Mouse (Mus musculus): ENCODE measurements around the gene Hs6st3. TPM values are rescaled to one million over a fixed set of nuclear protein-coding genes. Genes with fewer than 3 reads are reported as not detected.

The Hs6st3 gene
- polyA plus RNA-seq, 1 experiment from 2014 or later: not detected

GRCm38 (mm10) chr14:119902486-119902885 lies 764.3 kb downstream of the Hs6st3 start:
- Histone ChIP-seq H3K4me3 (no peak overlapping the region), H3K36me3 (no peaks in the 10 kb centered on the region), H3K27me3 (replicated peaks) (no peaks in the 10 kb centered on the region), H3K4me2 (no peak overlapping the region), H3K27ac (no peak overlapping the region), H3K9ac (no peak overlapping the region), H3K4me1 (no peaks in the 10 kb centered on the region), H3K9me3 (replicated peaks) (no peaks in the 10 kb centered on the region)
- ATAC-seq: no peak

- Histone ChIP-seq H3K27ac (no peak overlapping the region), H3K9ac (no peak overlapping the region), H3K4me2 (no peak overlapping the region), H3K9me3 (replicated peaks) (no peaks in the 10 kb centered on the region), H3K27me3 (replicated peaks) (no peaks in the 10 kb centered on the region), H3K36me3 (no peaks in the 10 kb centered on the region), H3K4me1 (no peaks in the 10 kb centered on the region), H3K4me3 (no peak overlapping the region)
- 66% methylated on average over 13 of the region's 13 CpGs for WGBS (ENCODE audit: insufficient replicate concordance)
- no peak for ATAC-seq
Observed at GRCm38 (mm10) chr14:119908032-119908675, 770.0 kb downstream of the Hs6st3 start.

- no peak overlapping the region for H3K4me2 ChIP-seq
- no peaks in the 10 kb centered on the region for H3K36me3 ChIP-seq
- no peaks in the 10 kb centered on the region for H3K9me3 ChIP-seq (replicated peaks)
- H3K9ac ChIP-seq: no peak overlapping the region
- ATAC-seq: no peak
- WGBS (ENCODE audit: insufficient replicate concordance): 57% methylated on average over 6 of the region's 6 CpGs
- no peak overlapping the region for H3K27ac ChIP-seq
- no peaks in the 10 kb centered on the region for H3K4me1 ChIP-seq
- H3K27me3 ChIP-seq (replicated peaks): no peaks in the 10 kb centered on the region
- no peak overlapping the region for H3K4me3 ChIP-seq
Observed at GRCm38 (mm10) chr14:119914508-119914907, 776.4 kb downstream of the Hs6st3 start.

- Histone ChIP-seq H3K27me3 (replicated peaks) (no peaks in the 10 kb centered on the region), H3K36me3 (no peaks in the 10 kb centered on the region), H3K4me1 (no peaks in the 10 kb centered on the region), H3K4me3 (no peak overlapping the region), H3K27ac (no peak overlapping the region), H3K9me3 (replicated peaks) (no peaks in the 10 kb centered on the region), H3K9ac (no peak overlapping the region), H3K4me2 (no peak overlapping the region)
- ATAC-seq: no peak
- WGBS (ENCODE audit: insufficient replicate concordance): 64% methylated on average over 6 of the region's 6 CpGs
Observed at GRCm38 (mm10) chr14:119918281-119919034, 780.3 kb downstream of the Hs6st3 start.

- no peak overlapping the region for H3K9ac ChIP-seq
- H3K4me2 ChIP-seq: no peak overlapping the region
- no peaks in the 10 kb centered on the region for H3K4me1 ChIP-seq
- H3K27me3 ChIP-seq (replicated peaks): no peaks in the 10 kb centered on the region
- H3K4me3 ChIP-seq: no peak overlapping the region
- ATAC-seq: no peak
- no peaks in the 10 kb centered on the region for H3K36me3 ChIP-seq
- no peak overlapping the region for H3K27ac ChIP-seq
- H3K9me3 ChIP-seq (replicated peaks): no peaks in the 10 kb centered on the region
- 66% methylated on average over 1 of the region's 1 CpGs for WGBS (ENCODE audit: insufficient replicate concordance)
Observed at GRCm38 (mm10) chr14:119919177-119919576, 781.0 kb downstream of the Hs6st3 start.

Other genes starting within 250 kb of the Hs6st3 start
- 3.0 and 3.4 TPM in 2 replicates for gene Dzip1, start 212.9 kb upstream of the Hs6st3 start, polyA plus RNA-seq (2016; fragmentation: Nextera tagmentation; extraction: Ambion mirVana)
- 36.8 and 37.7 TPM in 2 replicates for gene Dnajc3, start 200.4 kb upstream of the Hs6st3 start, polyA plus RNA-seq (2016; fragmentation: Nextera tagmentation; extraction: Ambion mirVana)
- 2.7 and 3.2 TPM in 2 replicates for gene Uggt2, start 38.9 kb upstream of the Hs6st3 start, polyA plus RNA-seq (2016; fragmentation: Nextera tagmentation; extraction: Ambion mirVana)

Measured in liver, embryonic 12.5 days (tissue).